Mouse (Mus musculus): ENCODE results near the gene Ang. TPM values are rescaled to one million over a fixed set of nuclear protein-coding genes. Genes with fewer than 3 reads are reported as not detected.
A peak's percentile ranks its signal among the peaks of the same experiment; 100 is the strongest.

Gene Ang
- polyA plus RNA-seq, 1 experiment from 2014 or later: 4.6 TPM

GRCm38 (mm10) chr14:51069617-51070016, 21.3 kb upstream of the Ang start:
- no peak overlapping the region for H3K4me3 ChIP-seq (replicated peaks)
- no peak overlapping the region for H3K27ac ChIP-seq
- H3K27me3 ChIP-seq: 0 out of 2 replicates have a peak, but pooled peaks cover 15% of the 10 kb centered on the region
- H3K9ac ChIP-seq: no peak overlapping the region
- DNase-seq (peak; percentile 48), ATAC-seq (ENCODE audit: low read depth) (no peak)
- 65% methylated on average over 2 of the region's 2 CpGs for WGBS (ENCODE audit: insufficient replicate concordance)
- peaks cover 9% of the 10 kb centered on the region for H3K4me1 ChIP-seq (replicated peaks)
- H3K4me2 ChIP-seq: no peak overlapping the region
- H3K9me3 ChIP-seq (replicated peaks): no peaks in the 10 kb centered on the region
- H3K36me3 ChIP-seq: no peaks in the 10 kb centered on the region

DNA sequence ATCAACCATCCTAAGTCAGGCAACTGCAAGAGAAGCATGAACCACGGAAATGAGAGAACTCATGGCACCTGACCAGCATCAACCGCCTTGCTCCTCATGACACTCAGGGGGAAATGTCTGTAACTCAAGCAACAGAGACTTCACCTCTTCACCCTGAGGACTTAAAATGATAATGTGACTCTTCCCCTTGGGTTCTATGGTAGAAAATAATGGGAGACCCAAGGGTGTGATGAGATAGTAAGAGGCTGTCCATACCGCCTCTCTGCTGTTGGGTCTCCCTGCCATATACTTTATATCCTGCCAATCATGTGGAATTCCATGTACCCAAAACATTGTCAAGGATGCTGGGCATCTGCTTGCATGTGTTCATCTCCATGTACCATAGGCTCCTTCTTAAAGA, 16.6 kb upstream of the Ang start, which contains the start of gene Olfr750:
Gene Olfr750 (minus strand): TSS at position 101 of the 400 bp plus-strand sequence.
- 73% methylated on average over 3 of the region's 3 CpGs for WGBS (ENCODE audit: insufficient replicate concordance)

DNA sequence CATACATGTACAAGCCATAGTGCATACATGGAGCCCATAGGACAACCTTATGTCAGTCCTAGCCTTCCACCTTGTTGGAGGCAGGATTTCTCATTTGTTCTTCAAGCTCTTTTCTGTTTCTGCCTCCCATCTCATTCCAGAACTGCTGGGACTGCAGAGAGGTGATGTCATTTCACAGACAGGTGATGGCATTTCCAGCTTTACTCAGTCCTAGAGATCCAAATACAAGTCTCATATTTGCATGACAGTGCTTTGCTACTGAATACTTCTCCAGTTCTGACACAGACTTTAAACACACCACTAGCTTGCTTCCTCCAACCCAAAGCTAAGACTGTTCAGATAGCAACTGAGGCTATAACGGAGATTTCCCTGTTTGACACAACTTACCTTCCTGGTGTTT, 11.8 kb upstream of the Ang start:
- ATAC-seq (ENCODE audit: low read depth): no peak
- 55% methylated on average over 1 of the region's 1 CpGs for WGBS (ENCODE audit: insufficient replicate concordance)
- no peak overlapping the region for H3K4me3 ChIP-seq (replicated peaks)
- peaks cover 21% of the 10 kb centered on the region for H3K4me1 ChIP-seq (replicated peaks)
- peaks cover 53% of the 10 kb centered on the region for H3K27me3 ChIP-seq
- no peak for DNase-seq
- no peak overlapping the region for H3K4me2 ChIP-seq
- no peak overlapping the region for H3K9ac ChIP-seq
- no peaks in the 10 kb centered on the region for H3K9me3 ChIP-seq (replicated peaks)
- H3K36me3 ChIP-seq: no peaks in the 10 kb centered on the region
- no peak overlapping the region for H3K27ac ChIP-seq

More for the DNA sequence above, 16.6 kb upstream of the Ang start, which contains the start of gene Olfr750:
- H3K4me1 ChIP-seq (replicated peaks): no peaks in the 10 kb centered on the region; the same call in 1 of the 2 replicates
- ATAC-seq (ENCODE audit: low read depth) (no peak), DNase-seq (no peak)
- H3K9ac ChIP-seq: no peak within 1 kb of the TSS
- H3K4me3 ChIP-seq (replicated peaks): no peak within 1 kb of the TSS
- H3K36me3 ChIP-seq: no peaks in the 10 kb centered on the region
- H3K27ac ChIP-seq: no peak within 1 kb of the TSS
- no peak within 1 kb of the TSS for H3K4me2 ChIP-seq
- H3K27me3 ChIP-seq: peaks cover 25% of the 10 kb centered on the region; the same call in 1 of the 2 replicates
- no peaks in the 10 kb centered on the region for H3K9me3 ChIP-seq (replicated peaks)

DNA sequence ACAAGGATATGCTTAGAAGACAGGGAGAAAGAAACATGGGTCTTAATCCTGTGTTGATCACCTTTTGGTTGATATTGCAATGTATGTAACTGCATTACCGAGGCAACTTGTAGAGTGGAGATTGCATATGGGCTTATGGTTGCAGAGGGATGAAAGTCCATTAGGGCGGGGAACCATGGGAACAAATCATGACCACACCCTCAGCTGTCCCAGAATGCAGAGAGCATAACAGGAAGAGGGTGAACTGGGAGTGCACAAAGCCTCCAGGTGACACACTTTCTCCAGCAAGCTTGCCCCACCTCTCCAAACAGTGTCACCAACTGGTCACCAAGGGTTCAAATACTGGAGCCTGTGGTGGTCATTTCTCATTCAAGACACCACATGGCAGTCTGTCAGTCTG, 9.9 kb upstream of the Ang start:
- Histone ChIP-seq H3K4me1 (replicated peaks) (peaks cover 40% of the 10 kb centered on the region), H3K27me3 (peaks cover 46% of the 10 kb centered on the region), H3K27ac (no peak overlapping the region), H3K4me2 (no peak overlapping the region), H3K9me3 (replicated peaks) (no peaks in the 10 kb centered on the region), H3K4me3 (replicated peaks) (no peak overlapping the region), H3K9ac (no peak overlapping the region), H3K36me3 (no peaks in the 10 kb centered on the region)
- ATAC-seq (ENCODE audit: low read depth) (no peak), DNase-seq (no peak)
- WGBS (ENCODE audit: insufficient replicate concordance): 58% methylated on average over 2 of the region's 2 CpGs

- Histone ChIP-seq H3K27ac (no peak overlapping the region), H3K4me3 (replicated peaks) (peak overlapping the region; percentile 62), H3K36me3 (no peaks in the 10 kb centered on the region), H3K27me3 (peaks cover 46% of the 10 kb centered on the region), H3K4me1 (replicated peaks) (peaks cover 55% of the 10 kb centered on the region), H3K9me3 (replicated peaks) (no peaks in the 10 kb centered on the region), H3K9ac (peak overlapping the region; percentile 59), H3K4me2 (peak overlapping the region; percentile 75)
- 1% methylated on average over 40 of the region's 40 CpGs for WGBS (ENCODE audit: insufficient replicate concordance)
- peak; percentile 63 for DNase-seq
- peak; percentile 74 for ATAC-seq (ENCODE audit: low read depth)
Observed at GRCm38 (mm10) chr14:51082599-51083581, 8.1 kb upstream of the Ang start.

- DNase-seq: no peak
- no peaks in the 10 kb centered on the region for H3K9me3 ChIP-seq (replicated peaks)
- H3K4me3 ChIP-seq (replicated peaks): peak overlapping the region; percentile 62
- H3K4me2 ChIP-seq: peak overlapping the region; percentile 75
- 8% methylated on average over 7 of the region's 7 CpGs for WGBS (ENCODE audit: insufficient replicate concordance)
- H3K36me3 ChIP-seq: no peaks in the 10 kb centered on the region
- H3K9ac ChIP-seq: peak overlapping the region; percentile 27; the same call in 1 of the 2 replicates
- peaks cover 62% of the 10 kb centered on the region for H3K4me1 ChIP-seq (replicated peaks)
- H3K27ac ChIP-seq: no peak overlapping the region
- peaks cover 46% of the 10 kb centered on the region for H3K27me3 ChIP-seq
- ATAC-seq (ENCODE audit: low read depth): no peak
Observed at GRCm38 (mm10) chr14:51083805-51084204, 7.1 kb upstream of the Ang start.

DNA sequence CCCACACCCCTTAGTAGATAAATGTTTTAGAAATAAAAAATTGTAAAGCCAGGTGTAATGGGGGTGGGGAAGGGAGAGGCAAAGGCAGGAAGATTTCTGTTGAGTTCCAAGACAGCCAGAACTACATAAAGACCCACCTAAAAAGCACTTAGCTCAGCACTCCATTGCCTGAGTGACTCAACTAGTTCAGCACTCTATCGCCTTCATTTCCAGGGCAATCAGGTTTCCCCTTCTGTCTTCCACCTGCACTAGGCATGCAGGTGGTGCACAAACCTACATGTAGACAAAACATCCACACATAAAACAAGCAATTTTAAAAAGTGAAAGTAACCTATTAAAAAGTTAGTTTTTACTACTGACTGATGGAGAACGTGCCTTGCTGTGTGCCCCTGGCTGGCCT, 5.9 kb upstream of the Ang start:
- H3K27me3 ChIP-seq: peaks cover 34% of the 10 kb centered on the region
- ATAC-seq (ENCODE audit: low read depth) (no peak), DNase-seq (no peak)
- no peaks in the 10 kb centered on the region for H3K9me3 ChIP-seq (replicated peaks)
- 72% methylated on average over 2 of the region's 2 CpGs for WGBS (ENCODE audit: insufficient replicate concordance)
- H3K9ac ChIP-seq: no peak overlapping the region
- H3K36me3 ChIP-seq: no peaks in the 10 kb centered on the region
- no peak overlapping the region for H3K4me3 ChIP-seq (replicated peaks)
- H3K4me2 ChIP-seq: peak overlapping the region; percentile 75
- peaks cover 65% of the 10 kb centered on the region for H3K4me1 ChIP-seq (replicated peaks)
- H3K27ac ChIP-seq: no peak overlapping the region

DNA sequence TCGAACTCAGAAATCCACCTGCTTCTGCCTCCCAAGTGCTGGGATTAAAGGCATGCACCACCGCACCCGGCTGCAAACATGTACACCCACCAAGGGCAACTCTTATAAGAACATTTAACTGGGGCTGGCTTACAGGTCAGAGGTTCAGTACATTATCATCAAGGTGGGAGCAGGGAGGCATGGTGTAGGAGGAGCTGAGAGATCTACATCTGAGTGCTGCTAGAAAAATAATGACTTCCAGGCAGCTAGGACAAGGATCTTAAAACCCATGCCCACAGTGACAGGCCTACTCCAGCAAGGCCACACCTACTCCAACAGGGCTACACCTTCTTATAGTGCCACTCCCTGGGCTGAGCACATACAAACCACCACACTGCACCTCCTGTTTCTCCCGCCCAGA, 5.0 kb upstream of the Ang start:
- DNase-seq (no peak), ATAC-seq (ENCODE audit: low read depth) (no peak)
- H3K4me3 ChIP-seq (replicated peaks): no peak overlapping the region
- H3K27me3 ChIP-seq: peaks cover 28% of the 10 kb centered on the region
- H3K9ac ChIP-seq: no peak overlapping the region
- 59% methylated on average over 4 of the region's 4 CpGs for WGBS (ENCODE audit: insufficient replicate concordance)
- H3K36me3 ChIP-seq: no peaks in the 10 kb centered on the region
- H3K27ac ChIP-seq: no peak overlapping the region
- H3K9me3 ChIP-seq (replicated peaks): no peaks in the 10 kb centered on the region
- H3K4me1 ChIP-seq (replicated peaks): peaks cover 71% of the 10 kb centered on the region
- H3K4me2 ChIP-seq: no peak overlapping the region

DNA sequence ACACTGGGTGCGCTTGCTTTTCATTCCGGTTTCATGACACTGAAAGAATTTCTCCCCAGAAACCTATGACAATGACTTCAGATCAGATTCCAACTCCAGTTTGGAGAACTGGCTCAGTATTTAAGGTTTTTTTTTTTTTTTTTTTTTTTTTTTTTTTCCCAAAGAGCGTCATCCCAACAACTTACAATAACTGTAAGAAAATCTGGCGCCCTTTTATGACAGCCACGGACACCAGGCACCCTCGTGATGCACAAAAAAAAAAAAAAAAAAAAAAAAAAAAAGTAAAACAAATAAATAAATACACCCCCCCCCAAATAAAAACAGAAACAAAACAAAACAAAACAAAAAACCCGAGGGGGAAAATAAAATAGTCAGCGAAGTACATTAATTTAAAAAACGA, 3.2 kb upstream of the Ang start:
- DNase-seq: no peak
- Histone ChIP-seq H3K9me3 (replicated peaks) (no peaks in the 10 kb centered on the region), H3K9ac (peak overlapping the region; percentile 71)

DNA sequence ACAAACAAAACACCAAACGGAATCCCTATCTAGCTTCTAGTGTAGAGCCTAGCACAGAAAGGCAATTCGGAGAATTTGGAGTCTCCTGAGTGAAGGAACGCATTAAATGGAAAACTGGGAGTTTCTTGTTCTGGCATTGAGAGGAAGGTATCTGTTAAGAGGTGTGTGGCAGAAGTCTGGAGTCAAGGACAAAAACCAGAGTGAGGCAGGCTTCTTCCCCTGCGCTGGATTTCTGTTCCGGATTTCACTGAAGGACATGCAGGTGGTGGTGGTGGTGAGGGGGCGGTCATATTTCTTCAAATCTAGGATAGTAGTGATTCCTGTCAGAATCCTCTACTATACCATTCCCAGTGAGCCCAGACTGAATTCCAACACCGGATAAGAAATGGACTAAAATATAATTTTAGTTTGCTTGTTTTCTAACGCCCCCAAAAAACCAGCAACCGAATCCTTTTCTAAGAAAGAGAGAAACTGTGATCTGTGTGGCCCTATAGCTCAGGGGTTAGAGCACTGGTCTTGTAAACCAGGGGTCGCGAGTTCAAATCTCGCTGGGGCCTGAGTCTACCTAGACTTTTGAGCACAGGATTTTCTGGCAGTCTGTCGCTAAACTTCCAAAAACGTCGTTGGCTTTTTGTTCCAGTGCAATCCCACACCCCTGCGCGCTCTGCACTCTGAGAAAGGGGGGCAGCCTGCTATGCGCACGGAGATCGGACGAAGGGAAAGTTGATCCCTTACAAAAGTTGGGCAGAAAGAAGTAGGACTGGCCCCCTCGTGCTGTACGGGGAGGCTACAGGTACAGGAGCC, 2.6 kb upstream of the Ang start:
- Histone ChIP-seq H3K27ac (peak overlapping the region; percentile 84), H3K36me3 (no peaks in the 10 kb centered on the region), H3K4me2 (peak overlapping the region; percentile 86), H3K4me1 (replicated peaks) (peaks cover 76% of the 10 kb centered on the region), H3K9ac (peak overlapping the region; percentile 71), H3K9me3 (replicated peaks) (no peaks in the 10 kb centered on the region), H3K27me3 (peaks cover 7% of the 10 kb centered on the region), H3K4me3 (replicated peaks) (peak overlapping the region; percentile 75)
- DNase-seq (peak; percentile 83), ATAC-seq (ENCODE audit: low read depth) (peak; percentile 44)
- WGBS (ENCODE audit: insufficient replicate concordance): under 1% methylated on average over 23 of the region's 23 CpGs

More for the DNA sequence above, 3.2 kb upstream of the Ang start:
- peaks cover 12% of the 10 kb centered on the region for H3K27me3 ChIP-seq
- peak overlapping the region; percentile 75 for H3K4me3 ChIP-seq (replicated peaks)
- WGBS (ENCODE audit: insufficient replicate concordance): 13% methylated on average over 9 of the region's 9 CpGs
- no peaks in the 10 kb centered on the region for H3K36me3 ChIP-seq
- ATAC-seq (ENCODE audit: low read depth): no peak
- H3K4me2 ChIP-seq: peak overlapping the region; percentile 86
- H3K4me1 ChIP-seq (replicated peaks): peaks cover 81% of the 10 kb centered on the region
- no peak overlapping the region for H3K27ac ChIP-seq
